Mouse (Mus musculus): ENCODE measurements at regions not wholly inside any gene's neighbourhood (a gene's known extent, or its start where the extent isn't known, plus 50 kb on each side); places are given as distances from the start of the nearest gene placed in this dataset.
A peak's percentile ranks its signal among the peaks of the same experiment; 100 is the strongest.
"Not testable (repeated sequence)": the region's sequence is repeated elsewhere in the genome, so short reads cannot be mapped to it uniquely, and the experiment has no call there.

GRCm38 (mm10) chr14:89642836-89643235 is 1171.6 kb upstream of the Pcdh20 start:
- ATAC-seq (replicated peaks): no peak
- Histone ChIP-seq H3K9me3 (no peaks in the 10 kb centered on the region), H3K36me3 (replicated peaks) (no peaks in the 10 kb centered on the region), H3K27me3 (replicated peaks) (no peaks in the 10 kb centered on the region), H3K9ac (no peak overlapping the region), H3K4me3 (no peak overlapping the region), H3K4me2 (no peak overlapping the region), H3K4me1 (no peaks in the 10 kb centered on the region), H3K27ac (no peak overlapping the region)
- 86% methylated on average over 6 of the region's 6 CpGs for WGBS

GRCm38 (mm10) chr14:89639322-89639721 is 1168.1 kb upstream of the Pcdh20 start:
- Histone ChIP-seq H3K4me3 (no peak overlapping the region), H3K9me3 (no peaks in the 10 kb centered on the region), H3K4me2 (no peak overlapping the region), H3K36me3 (replicated peaks) (no peaks in the 10 kb centered on the region), H3K9ac (no peak overlapping the region), H3K27me3 (replicated peaks) (no peaks in the 10 kb centered on the region), H3K4me1 (no peaks in the 10 kb centered on the region), H3K27ac (no peak overlapping the region)
- whole genome bisulfite sequencing: 64% methylated on average over 6 of the region's 6 CpGs
- ATAC-seq (replicated peaks): no peak

- H3K4me2 ChIP-seq: no peak overlapping the region
- H3K4me1 ChIP-seq: no peaks in the 10 kb centered on the region
- H3K4me3 ChIP-seq: no peak overlapping the region
- no peaks in the 10 kb centered on the region for H3K9me3 ChIP-seq
- no peaks in the 10 kb centered on the region for H3K27me3 ChIP-seq (replicated peaks)
- ATAC-seq (replicated peaks): no peak
- H3K27ac ChIP-seq: no peak overlapping the region
- 60% methylated on average over 2 of the region's 2 CpGs for WGBS
- no peaks in the 10 kb centered on the region for H3K36me3 ChIP-seq (replicated peaks)
- H3K9ac ChIP-seq: no peak overlapping the region
Observed at GRCm38 (mm10) chr14:89636689-89637088, 1165.5 kb upstream of the Pcdh20 start.

- H3K9me3 ChIP-seq: no peaks in the 10 kb centered on the region
- H3K4me2 ChIP-seq: no peak overlapping the region
- no peaks in the 10 kb centered on the region for H3K27me3 ChIP-seq (replicated peaks)
- no peak overlapping the region for H3K27ac ChIP-seq
- 24% methylated on average over 1 of the region's 1 CpGs for WGBS
- ATAC-seq (replicated peaks): no peak
- no peak overlapping the region for H3K4me3 ChIP-seq
- H3K9ac ChIP-seq: no peak overlapping the region
- no peaks in the 10 kb centered on the region for H3K4me1 ChIP-seq
- no peaks in the 10 kb centered on the region for H3K36me3 ChIP-seq (replicated peaks)
Observed at GRCm38 (mm10) chr14:89634559-89635124, 1163.4 kb upstream of the Pcdh20 start.

- Histone ChIP-seq H3K36me3 (replicated peaks) (no peaks in the 10 kb centered on the region), H3K4me1 (no peaks in the 10 kb centered on the region), H3K9me3 (no peaks in the 10 kb centered on the region), H3K4me3 (no peak overlapping the region), H3K27ac (no peak overlapping the region), H3K27me3 (replicated peaks) (no peaks in the 10 kb centered on the region), H3K4me2 (no peak overlapping the region), H3K9ac (no peak overlapping the region)
- 95% methylated on average over 1 of the region's 1 CpGs for WGBS
- ATAC-seq (replicated peaks): no peak
Observed at GRCm38 (mm10) chr14:89633654-89634053, 1162.5 kb upstream of the Pcdh20 start.

GRCm38 (mm10) chr14:89610670-89611069 is 1139.5 kb upstream of the Pcdh20 start:
- no peak for ATAC-seq (replicated peaks)
- 75% methylated on average over 2 of the region's 2 CpGs for WGBS
- H3K27me3 ChIP-seq (replicated peaks): no peaks in the 10 kb centered on the region
- no peaks in the 10 kb centered on the region for H3K4me1 ChIP-seq
- no peak overlapping the region for H3K9ac ChIP-seq
- H3K36me3 ChIP-seq (replicated peaks): no peaks in the 10 kb centered on the region
- H3K4me3 ChIP-seq: no peak overlapping the region
- H3K4me2 ChIP-seq: no peak overlapping the region
- no peaks in the 10 kb centered on the region for H3K9me3 ChIP-seq
- no peak overlapping the region for H3K27ac ChIP-seq

GRCm38 (mm10) chr14:89609666-89610448 is 1138.7 kb upstream of the Pcdh20 start:
- not testable (repeated sequence) for H3K9me3 ChIP-seq; H3K27ac ChIP-seq; H3K27me3 ChIP-seq (replicated peaks); H3K4me1 ChIP-seq; H3K4me2 ChIP-seq; H3K36me3 ChIP-seq (replicated peaks); H3K9ac ChIP-seq; ATAC-seq (replicated peaks); H3K4me3 ChIP-seq
- WGBS: 57% methylated on average over 10 of the region's 10 CpGs

- Histone ChIP-seq H3K9me3 (no peaks in the 10 kb centered on the region), H3K4me2 (no peak overlapping the region), H3K4me3 (no peak overlapping the region), H3K27me3 (replicated peaks) (no peaks in the 10 kb centered on the region), H3K36me3 (replicated peaks) (no peaks in the 10 kb centered on the region), H3K4me1 (no peaks in the 10 kb centered on the region), H3K27ac (no peak overlapping the region), H3K9ac (no peak overlapping the region)
- no peak for ATAC-seq (replicated peaks)
- 86% methylated on average over 1 of the region's 1 CpGs for WGBS
Observed at GRCm38 (mm10) chr14:89607550-89607949, 1136.4 kb upstream of the Pcdh20 start.

- Histone ChIP-seq H3K9me3 (no peaks in the 10 kb centered on the region), H3K9ac (no peak overlapping the region), H3K4me2 (no peak overlapping the region), H3K36me3 (replicated peaks) (no peaks in the 10 kb centered on the region), H3K27me3 (replicated peaks) (no peaks in the 10 kb centered on the region), H3K4me3 (no peak overlapping the region), H3K4me1 (no peaks in the 10 kb centered on the region), H3K27ac (no peak overlapping the region)
- WGBS: 77% methylated on average over 1 of the region's 1 CpGs
- no peak for ATAC-seq (replicated peaks)
Observed at GRCm38 (mm10) chr14:89597812-89598211, 1126.6 kb upstream of the Pcdh20 start.

GRCm38 (mm10) chr14:89573576-89573975 is 1102.4 kb upstream of the Pcdh20 start:
- Histone ChIP-seq H3K4me2 (no peak overlapping the region), H3K36me3 (replicated peaks) (no peaks in the 10 kb centered on the region), H3K4me1 (no peaks in the 10 kb centered on the region), H3K27me3 (replicated peaks) (no peaks in the 10 kb centered on the region), H3K27ac (no peak overlapping the region), H3K9me3 (no peaks in the 10 kb centered on the region), H3K9ac (no peak overlapping the region), H3K4me3 (no peak overlapping the region)
- 82% methylated on average over 3 of the region's 3 CpGs for WGBS
- no peak for ATAC-seq (replicated peaks)

- Histone ChIP-seq H3K4me2 (no peak overlapping the region), H3K9me3 (no peaks in the 10 kb centered on the region)
- ATAC-seq (replicated peaks): peak; percentile 60
Observed at GRCm38 (mm10) chr14:89571703-89572102, 1100.5 kb upstream of the Pcdh20 start.

GRCm38 (mm10) chr14:89559822-89560477 is 1088.8 kb upstream of the Pcdh20 start:
- WGBS: 86% methylated on average over 3 of the region's 3 CpGs

More at GRCm38 (mm10) chr14:89571703-89572102, 1100.5 kb upstream of the Pcdh20 start:
- Histone ChIP-seq H3K4me3 (no peak overlapping the region), H3K27me3 (replicated peaks) (no peaks in the 10 kb centered on the region), H3K4me1 (no peaks in the 10 kb centered on the region), H3K9ac (no peak overlapping the region), H3K27ac (no peak overlapping the region), H3K36me3 (replicated peaks) (no peaks in the 10 kb centered on the region)
- WGBS: 54% methylated on average over 1 of the region's 1 CpGs

GRCm38 (mm10) chr14:89557334-89557733 is 1086.1 kb upstream of the Pcdh20 start:
- Histone ChIP-seq H3K4me2 (no peak overlapping the region), H3K27me3 (replicated peaks) (no peaks in the 10 kb centered on the region), H3K9ac (no peak overlapping the region), H3K4me3 (no peak overlapping the region), H3K27ac (no peak overlapping the region), H3K36me3 (replicated peaks) (no peaks in the 10 kb centered on the region), H3K4me1 (no peaks in the 10 kb centered on the region), H3K9me3 (no peaks in the 10 kb centered on the region)
- ATAC-seq (replicated peaks): no peak

More at GRCm38 (mm10) chr14:89559822-89560477, 1088.8 kb upstream of the Pcdh20 start:
- H3K36me3 ChIP-seq (replicated peaks): no peaks in the 10 kb centered on the region
- H3K9me3 ChIP-seq: no peaks in the 10 kb centered on the region
- H3K9ac ChIP-seq: no peak overlapping the region
- H3K27me3 ChIP-seq (replicated peaks): no peaks in the 10 kb centered on the region
- H3K4me2 ChIP-seq: no peak overlapping the region
- no peak overlapping the region for H3K27ac ChIP-seq
- ATAC-seq (replicated peaks): no peak
- H3K4me3 ChIP-seq: no peak overlapping the region
- no peaks in the 10 kb centered on the region for H3K4me1 ChIP-seq

Data from midbrain, embryonic 15.5 days (tissue).